Mouse (Mus musculus): Measurements from ENCODE around the gene Ube2d1. TPM values are rescaled to one million over a fixed set of nuclear protein-coding genes. Genes with fewer than 3 reads are reported as not detected.

The Ube2d1 gene
- polyA plus RNA-seq, 1 experiment from 2014 or later, result 72.8 TPM

GRCm38 (mm10) chr10:71273008-71273739 is 11.9 kb downstream of the Ube2d1 start:
- WGBS, result 56% methylated on average over 9 of the region's 9 CpGs
- H3K27ac ChIP-seq (replicated peaks; ENCODE audit: low read depth, low read length), result no peak overlapping the region

GRCm38 (mm10) chr10:71267973-71268372 is 17.1 kb downstream of the Ube2d1 start:
- H3K4me1 ChIP-seq (ENCODE audit: control insufficient read depth, insufficient read depth, low read length), result peaks cover 8% of the 10 kb centered on the region
- no peaks in the 10 kb centered on the region for H3K9me3 ChIP-seq (ENCODE audit: control insufficient read depth, low read length)
- no peak overlapping the region for H3K4me3 ChIP-seq (ENCODE audit: low read depth, low read length)
- no peak overlapping the region for H3K9ac ChIP-seq (ENCODE audit: low read depth, low read length)
- ATAC-seq (ENCODE audit: low read depth), result no peak
- DNase-seq (ENCODE audit: low spot score), result no peak
- H3K36me3 ChIP-seq (ENCODE audit: control insufficient read depth, insufficient read depth, low read length), result no peaks in the 10 kb centered on the region
- no peak overlapping the region for H3K4me2 ChIP-seq (ENCODE audit: low read depth, low read length)
- no peak overlapping the region for H3K27ac ChIP-seq (replicated peaks; ENCODE audit: low read depth, low read length)
- H3K27me3 ChIP-seq (replicated peaks; ENCODE audit: control insufficient read depth, insufficient read depth, low read length), result no peaks in the 10 kb centered on the region
- 91% methylated on average over 2 of the region's 2 CpGs for WGBS

More at GRCm38 (mm10) chr10:71273008-71273739, 11.9 kb downstream of the Ube2d1 start:
- no peaks in the 10 kb centered on the region for H3K27me3 ChIP-seq (replicated peaks; ENCODE audit: control insufficient read depth, insufficient read depth, low read length)
- ATAC-seq (ENCODE audit: low read depth) (peak; percentile 44; the same call in 1 of the 2 replicates), DNase-seq (ENCODE audit: low spot score) (peak; percentile 27)
- H3K9me3 ChIP-seq (ENCODE audit: control insufficient read depth, low read length), result no peaks in the 10 kb centered on the region
- H3K9ac ChIP-seq (ENCODE audit: low read depth, low read length), result no peak overlapping the region
- H3K4me2 ChIP-seq (ENCODE audit: low read depth, low read length), result no peak overlapping the region
- H3K4me3 ChIP-seq (ENCODE audit: low read depth, low read length), result no peak overlapping the region
- H3K4me1 ChIP-seq (ENCODE audit: control insufficient read depth, insufficient read depth, low read length), result peaks cover 5% of the 10 kb centered on the region; the same call in 1 of the 2 replicates
- no peaks in the 10 kb centered on the region for H3K36me3 ChIP-seq (ENCODE audit: control insufficient read depth, insufficient read depth, low read length)

DNA sequence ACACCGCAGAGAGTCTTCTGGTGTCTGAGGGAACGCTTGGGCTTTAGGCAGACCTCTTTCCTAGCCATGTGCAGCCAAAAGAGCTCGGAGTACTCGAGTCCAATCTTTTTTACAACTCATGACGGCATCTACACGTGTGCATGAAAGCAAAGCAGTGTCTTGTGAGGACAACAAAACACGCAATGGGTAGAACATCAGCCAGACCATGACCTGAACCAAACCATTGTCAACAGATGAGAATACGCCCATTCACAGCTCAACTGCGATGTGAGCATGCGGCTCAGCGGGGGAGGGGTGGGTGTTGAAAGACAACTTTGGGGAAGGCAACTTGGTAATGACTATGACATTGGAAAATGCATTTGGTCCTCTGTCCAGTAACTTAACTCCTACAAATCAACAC is 17.6 kb downstream of the Ube2d1 start:
- Histone ChIP-seq H3K27ac (replicated peaks; ENCODE audit: low read depth, low read length) (no peak overlapping the region), H3K27me3 (replicated peaks; ENCODE audit: control insufficient read depth, insufficient read depth, low read length) (no peaks in the 10 kb centered on the region), H3K9me3 (ENCODE audit: control insufficient read depth, low read length) (no peaks in the 10 kb centered on the region), H3K4me3 (ENCODE audit: low read depth, low read length) (no peak overlapping the region), H3K9ac (ENCODE audit: low read depth, low read length) (no peak overlapping the region), H3K4me2 (ENCODE audit: low read depth, low read length) (no peak overlapping the region), H3K4me1 (ENCODE audit: control insufficient read depth, insufficient read depth, low read length) (peaks cover 5% of the 10 kb centered on the region), H3K36me3 (ENCODE audit: control insufficient read depth, insufficient read depth, low read length) (no peaks in the 10 kb centered on the region)
- WGBS, result 86% methylated on average over 11 of the region's 11 CpGs
- DNase-seq (ENCODE audit: low spot score) (no peak), ATAC-seq (ENCODE audit: low read depth) (no peak)

- H3K27ac ChIP-seq (replicated peaks; ENCODE audit: low read depth, low read length), result no peak overlapping the region
- DNase-seq (ENCODE audit: low spot score), result no peak
- peaks cover 5% of the 10 kb centered on the region; the same call in 1 of the 2 replicates for H3K4me1 ChIP-seq (ENCODE audit: control insufficient read depth, insufficient read depth, low read length)
- H3K9ac ChIP-seq (ENCODE audit: low read depth, low read length), result no peak overlapping the region
- H3K9me3 ChIP-seq (ENCODE audit: control insufficient read depth, low read length), result no peaks in the 10 kb centered on the region
- no peaks in the 10 kb centered on the region for H3K27me3 ChIP-seq (replicated peaks; ENCODE audit: control insufficient read depth, insufficient read depth, low read length)
- no peak overlapping the region for H3K4me3 ChIP-seq (ENCODE audit: low read depth, low read length)
- no peak overlapping the region for H3K4me2 ChIP-seq (ENCODE audit: low read depth, low read length)
- H3K36me3 ChIP-seq (ENCODE audit: control insufficient read depth, insufficient read depth, low read length), result peaks cover 20% of the 10 kb centered on the region
- 62% methylated on average over 4 of the region's 4 CpGs for WGBS
- no peak for ATAC-seq (ENCODE audit: low read depth)
These were observed 20.0 kb downstream of the Ube2d1 start for GRCm38 (mm10) chr10:71265067-71265466.

GRCm38 (mm10) chr10:71261637-71262036 is 23.4 kb downstream of the Ube2d1 start:
- Histone ChIP-seq H3K4me3 (ENCODE audit: low read depth, low read length) (no peak overlapping the region), H3K36me3 (ENCODE audit: control insufficient read depth, insufficient read depth, low read length) (peaks cover 50% of the 10 kb centered on the region), H3K9ac (ENCODE audit: low read depth, low read length) (no peak overlapping the region), H3K4me1 (ENCODE audit: control insufficient read depth, insufficient read depth, low read length) (peaks cover 5% of the 10 kb centered on the region; the same call in 1 of the 2 replicates), H3K27me3 (replicated peaks; ENCODE audit: control insufficient read depth, insufficient read depth, low read length) (no peaks in the 10 kb centered on the region), H3K9me3 (ENCODE audit: control insufficient read depth, low read length) (no peaks in the 10 kb centered on the region), H3K27ac (replicated peaks; ENCODE audit: low read depth, low read length) (no peak overlapping the region), H3K4me2 (ENCODE audit: low read depth, low read length) (no peak overlapping the region)
- DNase-seq (ENCODE audit: low spot score) (no peak), ATAC-seq (ENCODE audit: low read depth) (no peak)
- WGBS, result 85% methylated on average over 8 of the region's 8 CpGs

- DNase-seq (ENCODE audit: low spot score) (no peak), ATAC-seq (ENCODE audit: low read depth) (no peak)
- no peak overlapping the region for H3K27ac ChIP-seq (replicated peaks; ENCODE audit: low read depth, low read length)
- 75% methylated on average over 5 of the region's 5 CpGs for whole genome bisulfite sequencing
- no peaks in the 10 kb centered on the region for H3K4me1 ChIP-seq (ENCODE audit: control insufficient read depth, insufficient read depth, low read length)
- no peaks in the 10 kb centered on the region for H3K9me3 ChIP-seq (ENCODE audit: control insufficient read depth, low read length)
- no peak overlapping the region for H3K4me3 ChIP-seq (ENCODE audit: low read depth, low read length)
- H3K4me2 ChIP-seq (ENCODE audit: low read depth, low read length), result no peak overlapping the region
- peaks cover 73% of the 10 kb centered on the region for H3K36me3 ChIP-seq (ENCODE audit: control insufficient read depth, insufficient read depth, low read length)
- H3K27me3 ChIP-seq (replicated peaks; ENCODE audit: control insufficient read depth, insufficient read depth, low read length), result no peaks in the 10 kb centered on the region
- no peak overlapping the region for H3K9ac ChIP-seq (ENCODE audit: low read depth, low read length)
These were observed 26.1 kb downstream of the Ube2d1 start for GRCm38 (mm10) chr10:71258943-71259342.

GRCm38 (mm10) chr10:71258516-71258915 is 26.5 kb downstream of the Ube2d1 start:
- Histone ChIP-seq H3K27me3 (replicated peaks; ENCODE audit: control insufficient read depth, insufficient read depth, low read length) (no peaks in the 10 kb centered on the region), H3K27ac (replicated peaks; ENCODE audit: low read depth, low read length) (no peak overlapping the region), H3K9me3 (ENCODE audit: control insufficient read depth, low read length) (no peaks in the 10 kb centered on the region), H3K36me3 (ENCODE audit: control insufficient read depth, insufficient read depth, low read length) (peaks cover 73% of the 10 kb centered on the region), H3K4me2 (ENCODE audit: low read depth, low read length) (no peak overlapping the region), H3K4me3 (ENCODE audit: low read depth, low read length) (no peak overlapping the region), H3K9ac (ENCODE audit: low read depth, low read length) (no peak overlapping the region), H3K4me1 (ENCODE audit: control insufficient read depth, insufficient read depth, low read length) (no peaks in the 10 kb centered on the region)
- ATAC-seq (ENCODE audit: low read depth), result no peak
- 80% methylated on average over 8 of the region's 8 CpGs for WGBS
- DNase-seq (ENCODE audit: low spot score), result no peak

GRCm38 (mm10) chr10:71253147-71253546 is 31.9 kb downstream of the Ube2d1 start:
- DNase-seq (ENCODE audit: low spot score), result no peak
- Histone ChIP-seq H3K27me3 (replicated peaks; ENCODE audit: control insufficient read depth, insufficient read depth, low read length) (no peaks in the 10 kb centered on the region), H3K27ac (replicated peaks; ENCODE audit: low read depth, low read length) (no peak overlapping the region), H3K9ac (ENCODE audit: low read depth, low read length) (no peak overlapping the region), H3K4me3 (ENCODE audit: low read depth, low read length) (no peak overlapping the region), H3K9me3 (ENCODE audit: control insufficient read depth, low read length) (no peaks in the 10 kb centered on the region), H3K36me3 (ENCODE audit: control insufficient read depth, insufficient read depth, low read length) (peaks cover 35% of the 10 kb centered on the region), H3K4me1 (ENCODE audit: control insufficient read depth, insufficient read depth, low read length) (no peaks in the 10 kb centered on the region), H3K4me2 (ENCODE audit: low read depth, low read length) (no peak overlapping the region)
- ATAC-seq (ENCODE audit: low read depth), result no peak
- WGBS, result 50% methylated on average over 4 of the region's 4 CpGs

DNA sequence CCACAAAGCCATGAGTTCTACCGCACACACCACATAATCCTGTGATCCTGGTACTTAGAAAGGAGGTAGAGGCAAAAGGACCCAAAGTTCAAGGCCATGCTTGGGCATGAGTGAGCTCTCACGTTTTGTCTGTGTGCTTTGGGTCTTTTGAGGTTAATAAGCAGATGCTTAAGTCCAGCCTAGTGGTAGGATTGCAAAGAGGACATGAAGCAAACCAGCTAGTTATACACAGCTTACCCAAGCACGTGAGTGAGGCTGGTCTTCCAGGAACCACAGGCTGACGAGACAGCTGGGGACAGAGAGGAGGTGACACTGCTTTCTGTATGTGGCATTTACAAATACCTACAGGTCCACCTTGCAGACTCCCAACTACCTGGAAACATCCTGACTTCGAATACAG is 32.6 kb downstream of the Ube2d1 start:
- Histone ChIP-seq H3K4me3 (ENCODE audit: low read depth, low read length) (no peak overlapping the region), H3K9ac (ENCODE audit: low read depth, low read length) (no peak overlapping the region), H3K36me3 (ENCODE audit: control insufficient read depth, insufficient read depth, low read length) (peaks cover 29% of the 10 kb centered on the region), H3K27me3 (replicated peaks; ENCODE audit: control insufficient read depth, insufficient read depth, low read length) (no peaks in the 10 kb centered on the region), H3K4me2 (ENCODE audit: low read depth, low read length) (no peak overlapping the region), H3K9me3 (ENCODE audit: control insufficient read depth, low read length) (no peaks in the 10 kb centered on the region), H3K4me1 (ENCODE audit: control insufficient read depth, insufficient read depth, low read length) (no peaks in the 10 kb centered on the region), H3K27ac (replicated peaks; ENCODE audit: low read depth, low read length) (no peak overlapping the region)
- 76% methylated on average over 5 of the region's 5 CpGs for WGBS
- no peak for DNase-seq (ENCODE audit: low spot score)
- ATAC-seq (ENCODE audit: low read depth), result no peak
